8 mouse cellular contexts compared by ENCODE assay signal in the genomic region with DNA sequence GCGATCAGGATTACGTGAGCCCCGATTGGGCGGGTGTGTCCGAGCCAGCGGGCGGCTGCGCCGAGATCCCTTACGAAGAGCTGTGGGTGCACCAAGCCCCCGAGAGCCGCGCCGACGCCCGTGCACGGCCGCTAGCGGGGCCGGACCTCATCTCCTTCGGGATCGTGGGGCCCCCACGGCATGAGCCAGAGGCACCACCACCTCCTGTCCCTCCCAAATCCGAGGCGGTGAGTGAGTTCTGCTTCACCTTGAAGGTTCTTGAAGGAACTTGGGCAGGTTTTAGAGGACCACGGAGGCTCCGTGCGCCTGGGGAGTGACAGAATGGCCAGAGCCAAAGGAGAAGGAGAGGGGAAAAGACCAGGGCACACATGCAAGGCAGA. TPM values are rescaled to one million over a fixed set of nuclear protein-coding genes. Genes with fewer than 3 reads are reported as not detected.
DNase-seq lines count a peak whose midpoint lies in the region; ATAC-seq and TF ChIP-seq lines count a peak whose summit lies in the region.

No protein-coding gene starts in this region.

- TF ChIP-seq POLR2A in small intestine, adult 2 months (IDR thresholded peaks at IDR 0.05; ENCODE audit: low read depth, low read length) = no peak

- peak overlapping the region; percentile 70 for H3K9ac ChIP-seq in limb, embryonic 13.5 days

- no peaks in the 10 kb centered on the region; the same call in 1 of the 2 replicates for H3K9me3 ChIP-seq in erythroblast, embryonic 14.5 days (ENCODE audit: control insufficient read depth, low read length)
- H3K9me3 ChIP-seq in megakaryocyte, embryonic 14.5 days = no peaks in the 10 kb centered on the region
- H3K9me3 ChIP-seq in limb, embryonic 13.5 days = no peaks in the 10 kb centered on the region

- H3K36me3 ChIP-seq in erythroblast, embryonic 14.5 days (ENCODE audit: control insufficient read depth) = peaks cover 29% of the 10 kb centered on the region
- peaks cover 36% of the 10 kb centered on the region for H3K36me3 ChIP-seq in megakaryocyte, embryonic 14.5 days (replicated peaks; ENCODE audit: low read length)
- peaks cover 34% of the 10 kb centered on the region for H3K36me3 ChIP-seq in limb, embryonic 13.5 days
- peaks cover 16% of the 10 kb centered on the region for H3K36me3 ChIP-seq in small intestine, adult 2 months (ENCODE audit: control insufficient read depth, insufficient read depth, low read length)

- no peak for ATAC-seq in erythroblast, adult 5-6 weeks (replicated peaks; ENCODE audit: low FRiP score, poor library complexity, severe bottlenecking)
- ATAC-seq in megakaryocyte, adult 5-6 weeks (ENCODE audit: poor library complexity, severe bottlenecking) = no peak
- ATAC-seq in limb, embryonic 13.5 days (ENCODE audit: low FRiP score, low read depth) = no peak; the same call in 1 of the 2 replicates
- ATAC-seq in erythroid progenitor cell, adult 5-6 weeks (replicated peaks; ENCODE audit: low FRiP score, poor library complexity, severe bottlenecking) = no peak

- TF ChIP-seq CTCF in small intestine, adult 2 months (IDR thresholded peaks at IDR 0.05; ENCODE audit: extremely low read depth, insufficient read length, insufficient replicate concordance, low read depth, low read length) = no peak

- H3K4me1 ChIP-seq in erythroblast, embryonic 14.5 days (ENCODE audit: control insufficient read depth) = peaks cover 8% of the 10 kb centered on the region
- peaks cover 32% of the 10 kb centered on the region for H3K4me1 ChIP-seq in megakaryocyte, embryonic 14.5 days
- peaks cover 26% of the 10 kb centered on the region for H3K4me1 ChIP-seq in limb, embryonic 13.5 days
- peaks cover 6% of the 10 kb centered on the region for H3K4me1 ChIP-seq in small intestine, adult 2 months (ENCODE audit: control insufficient read depth, insufficient read depth, insufficient read length, low read length)

- H3K4me3 ChIP-seq in erythroblast, embryonic 14.5 days (replicated peaks) = peak overlapping the region; percentile 40
- peak overlapping the region; percentile 94 for H3K4me3 ChIP-seq in megakaryocyte, embryonic 14.5 days (replicated peaks)
- peak overlapping the region; percentile 59 for H3K4me3 ChIP-seq in limb, embryonic 13.5 days
- peak overlapping the region; percentile 57 for H3K4me3 ChIP-seq in small intestine, adult 2 months (ENCODE audit: low read depth, low read length)

- peaks cover 63% of the 10 kb centered on the region for H3K27me3 ChIP-seq in erythroblast, embryonic 14.5 days (ENCODE audit: control insufficient read depth)
- peaks cover 63% of the 10 kb centered on the region for H3K27me3 ChIP-seq in megakaryocyte, embryonic 14.5 days (replicated peaks)
- peaks cover 69% of the 10 kb centered on the region for H3K27me3 ChIP-seq in limb, embryonic 13.5 days
- H3K27me3 ChIP-seq in small intestine, adult 2 months (ENCODE audit: control insufficient read depth, insufficient read depth, low read length) = peaks cover 14% of the 10 kb centered on the region

- DNase-seq in frontal cortex, adult 2 months (ENCODE audit: extremely low spot score in 1 of 2, low spot score in 1 of 2) = no peak

- H3K4me2 ChIP-seq in limb, embryonic 13.5 days (replicated peaks) = peak overlapping the region; percentile 91

- H3K27ac ChIP-seq in limb, embryonic 13.5 days = no peak overlapping the region
- H3K27ac ChIP-seq in small intestine, adult 2 months (ENCODE audit: insufficient read depth, low read depth, low read length) = no peak overlapping the region

- WGBS in limb, embryonic 13.5 days = 1% methylated on average over 28 of the region's 28 CpGs
- whole genome bisulfite sequencing in small intestine, adult 2 months = 2% methylated on average over 28 of the region's 28 CpGs

RNA-seq across cellular contexts. Expression of gene 3110082J24Rik, which starts 8.9 kb away (rescaled TPM):
- polyA plus RNA-seq in erythroblast, embryonic 14.5 days (2012) = not detected in 2 replicates
- total RNA-seq in erythroblast, adult 5-6 weeks (2015; ENCODE audit: low replicate concordance) = not detected in 2 replicates
- not detected in 2 replicates for total RNA-seq in erythroblast, adult 5-6 weeks (2017; ENCODE audit: low replicate concordance)
- polyA plus RNA-seq in megakaryocyte, embryonic 14.5 days (2012; ENCODE audit: insufficient read depth, low replicate concordance) = not detected in 2 replicates
- not detected in 2 replicates for total RNA-seq in megakaryocyte, adult 5-6 weeks (2015)
- not detected in 2 replicates for total RNA-seq in megakaryocyte, adult 5-6 weeks (2017)
- polyA plus RNA-seq in limb, embryonic 13.5 days (2015; fragmentation: Nextera tagmentation; extraction: Ambion mirVana) = not detected in 2 replicates
- not detected in 2 replicates for polyA plus RNA-seq in small intestine, adult 2 months (2012; rRNA removed)
- polyA plus RNA-seq in frontal cortex, adult 2 months (2012; rRNA removed) = 4.3 and 4.6 TPM in 2 replicates
- total RNA-seq in erythroid progenitor cell, adult 5-6 weeks (2015; ENCODE audit: low replicate concordance) = not detected in 2 replicates
- total RNA-seq in erythroid progenitor cell, adult 5-6 weeks (2017; ENCODE audit: low replicate concordance) = not detected in 2 replicates

RNA-seq across cellular contexts. Expression of gene Garem2, which starts 9.8 kb away (rescaled TPM):
- polyA plus RNA-seq in erythroblast, embryonic 14.5 days (2012) = 0.02 TPM in 1 of 2 replicates, not detected in the other
- total RNA-seq in erythroblast, adult 5-6 weeks (2015; ENCODE audit: low replicate concordance) = not detected in 2 replicates
- not detected in 2 replicates for total RNA-seq in erythroblast, adult 5-6 weeks (2017; ENCODE audit: low replicate concordance)
- polyA plus RNA-seq in megakaryocyte, embryonic 14.5 days (2012; ENCODE audit: insufficient read depth, low replicate concordance) = 0.44 and 0.56 TPM in 2 replicates
- not detected in 2 replicates for total RNA-seq in megakaryocyte, adult 5-6 weeks (2015)
- not detected in 2 replicates for total RNA-seq in megakaryocyte, adult 5-6 weeks (2017)
- polyA plus RNA-seq in limb, embryonic 13.5 days (2015; fragmentation: Nextera tagmentation; extraction: Ambion mirVana) = 0.57 and 0.78 TPM in 2 replicates
- polyA plus RNA-seq in small intestine, adult 2 months (2012; rRNA removed) = 0.03 and 0.04 TPM in 2 replicates
- polyA plus RNA-seq in frontal cortex, adult 2 months (2012; rRNA removed) = 15.0 and 17.5 TPM in 2 replicates
- not detected in 2 replicates for total RNA-seq in erythroid progenitor cell, adult 5-6 weeks (2015; ENCODE audit: low replicate concordance)
- total RNA-seq in erythroid progenitor cell, adult 5-6 weeks (2017; ENCODE audit: low replicate concordance) = not detected in 2 replicates

RNA-seq across cellular contexts. Expression of gene Hadha, which starts 40.2 kb away (rescaled TPM):
- 3.3 and 6.4 TPM in 2 replicates for polyA plus RNA-seq in erythroblast, embryonic 14.5 days (2012)
- total RNA-seq in erythroblast, adult 5-6 weeks (2015; ENCODE audit: low replicate concordance) = 15.9 and 23.2 TPM in 2 replicates
- total RNA-seq in erythroblast, adult 5-6 weeks (2017; ENCODE audit: low replicate concordance) = 73.7 and 102 TPM in 2 replicates
- 31.6 and 38.2 TPM in 2 replicates for polyA plus RNA-seq in megakaryocyte, embryonic 14.5 days (2012; ENCODE audit: insufficient read depth, low replicate concordance)
- 45.5 and 46.4 TPM in 2 replicates for total RNA-seq in megakaryocyte, adult 5-6 weeks (2015)
- 119 and 133 TPM in 2 replicates for total RNA-seq in megakaryocyte, adult 5-6 weeks (2017)
- 129 and 143 TPM in 2 replicates for polyA plus RNA-seq in limb, embryonic 13.5 days (2015; fragmentation: Nextera tagmentation; extraction: Ambion mirVana)
- polyA plus RNA-seq in small intestine, adult 2 months (2012; rRNA removed) = 27.7 and 55.3 TPM in 2 replicates
- 67.4 and 74.4 TPM in 2 replicates for polyA plus RNA-seq in frontal cortex, adult 2 months (2012; rRNA removed)
- total RNA-seq in erythroid progenitor cell, adult 5-6 weeks (2015; ENCODE audit: low replicate concordance) = 40.7 and 46.1 TPM in 2 replicates
- 166 and 215 TPM in 2 replicates for total RNA-seq in erythroid progenitor cell, adult 5-6 weeks (2017; ENCODE audit: low replicate concordance)

RNA-seq across cellular contexts. Expression of gene Hadhb, which starts 40.3 kb away (rescaled TPM):
- 2.8 and 4.6 TPM in 2 replicates for polyA plus RNA-seq in erythroblast, embryonic 14.5 days (2012)
- 36.1 and 37.4 TPM in 2 replicates for total RNA-seq in erythroblast, adult 5-6 weeks (2015; ENCODE audit: low replicate concordance)
- 30.8 and 35.7 TPM in 2 replicates for total RNA-seq in erythroblast, adult 5-6 weeks (2017; ENCODE audit: low replicate concordance)
- 5.2 and 30.8 TPM in 2 replicates for polyA plus RNA-seq in megakaryocyte, embryonic 14.5 days (2012; ENCODE audit: insufficient read depth, low replicate concordance)
- 44.1 and 50.8 TPM in 2 replicates for total RNA-seq in megakaryocyte, adult 5-6 weeks (2015)
- total RNA-seq in megakaryocyte, adult 5-6 weeks (2017) = 56.8 and 66.5 TPM in 2 replicates
- 133 and 134 TPM in 2 replicates for polyA plus RNA-seq in limb, embryonic 13.5 days (2015; fragmentation: Nextera tagmentation; extraction: Ambion mirVana)
- 53.6 and 88.1 TPM in 2 replicates for polyA plus RNA-seq in small intestine, adult 2 months (2012; rRNA removed)
- 101 and 103 TPM in 2 replicates for polyA plus RNA-seq in frontal cortex, adult 2 months (2012; rRNA removed)
- total RNA-seq in erythroid progenitor cell, adult 5-6 weeks (2015; ENCODE audit: low replicate concordance) = 49.9 and 56.9 TPM in 2 replicates
- total RNA-seq in erythroid progenitor cell, adult 5-6 weeks (2017; ENCODE audit: low replicate concordance) = 34.8 and 61.0 TPM in 2 replicates

RNA-seq across cellular contexts. Expression of gene Tyms, which starts 41.3 kb away (rescaled TPM):
- 9.5 and 11.7 TPM in 2 replicates for polyA plus RNA-seq in erythroblast, embryonic 14.5 days (2012)
- 46.7 and 65.4 TPM in 2 replicates for total RNA-seq in erythroblast, adult 5-6 weeks (2015; ENCODE audit: low replicate concordance)
- total RNA-seq in erythroblast, adult 5-6 weeks (2017; ENCODE audit: low replicate concordance) = 46.1 and 47.5 TPM in 2 replicates
- polyA plus RNA-seq in megakaryocyte, embryonic 14.5 days (2012; ENCODE audit: insufficient read depth, low replicate concordance) = 8.9 and 19.3 TPM in 2 replicates
- total RNA-seq in megakaryocyte, adult 5-6 weeks (2015) = 123 and 146 TPM in 2 replicates
- 91.0 and 114 TPM in 2 replicates for total RNA-seq in megakaryocyte, adult 5-6 weeks (2017)
- 282 and 295 TPM in 2 replicates for polyA plus RNA-seq in limb, embryonic 13.5 days (2015; fragmentation: Nextera tagmentation; extraction: Ambion mirVana)
- 11.5 and 27.8 TPM in 2 replicates for polyA plus RNA-seq in small intestine, adult 2 months (2012; rRNA removed)
- polyA plus RNA-seq in frontal cortex, adult 2 months (2012; rRNA removed) = 3.7 and 3.9 TPM in 2 replicates
- 145 and 220 TPM in 2 replicates for total RNA-seq in erythroid progenitor cell, adult 5-6 weeks (2015; ENCODE audit: low replicate concordance)
- total RNA-seq in erythroid progenitor cell, adult 5-6 weeks (2017; ENCODE audit: low replicate concordance) = 159 and 170 TPM in 2 replicates

Comparison
In these comparisons a context has a peak if more than half of its experiments do, and no peak if none do; other contexts are left out.
1. H3K4me3 ChIP-seq: peak in every context shown above with its lines; median percentile 94 in megakaryocyte, embryonic 14.5 days; 59 in limb, embryonic 13.5 days; 57 in small intestine, adult 2 months; 40 in erythroblast, embryonic 14.5 days.